Mouse (Mus musculus): ENCODE data around the gene Prrt1.

- TF ChIP-seq CTCF (IDR thresholded peaks at IDR 0.05; ENCODE audit: low read depth, low read length) (no peak), POLR2A (IDR thresholded peaks at IDR 0.05; ENCODE audit: insufficient read depth, low read length) (no peak), EP300 (IDR thresholded peaks at IDR 0.05; ENCODE audit: insufficient read depth, low read depth, low read length) (no peak)
Observed at GRCm38 (mm10) chr17:34681132-34681571, 51.8 kb downstream of the Prrt1 start.

All from ES-Bruce4 (cell line).